Mouse (Mus musculus) olfactory bulb, adult 2 months (tissue): ENCODE data around the gene Ppp3ca.

Source experiments
- CTCF ChIP-seq: fragments of 200-500 bp; IDR thresholded peaks from 2 replicates; pipeline ENCODE4 v1.5.1; 2012; ENCODE audit warnings: low read depth, mild to moderate bottlenecking, low read length, moderate library complexity; ENCODE audit not compliant: insufficient read depth
- POLR2A ChIP-seq: fragments of 200-500 bp; IDR thresholded peaks from 2 replicates; pipeline ENCODE4 v1.6.1; 2012; ENCODE audit warnings: mild to moderate bottlenecking, low read depth, low read length, moderate library complexity; ENCODE audit not compliant: insufficient read depth

DNA sequence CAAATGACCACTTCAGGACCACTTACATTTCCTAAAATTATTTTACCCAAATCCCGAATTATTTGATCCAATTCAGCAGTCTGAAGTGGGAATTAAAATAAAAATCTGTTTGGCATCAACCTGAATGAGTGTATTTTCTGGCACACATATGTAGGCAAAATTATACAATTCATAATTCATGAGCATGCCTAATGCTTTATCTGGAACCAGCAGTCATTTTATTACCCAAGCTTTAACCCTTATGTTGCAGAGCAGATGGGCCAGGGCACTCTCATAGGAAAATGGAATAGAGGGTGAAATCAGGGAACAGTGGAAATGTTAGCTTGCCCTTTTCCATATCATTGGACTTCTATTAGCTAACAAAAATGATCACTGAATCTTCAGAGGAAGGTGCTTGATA lies 307.9 kb downstream of the Ppp3ca start:
- no peak for TF ChIP-seq CTCF
- TF ChIP-seq POLR2A, result no peak
